9 mouse cellular contexts compared by ENCODE assay signal in genomic region chr16:10192679-10193506, GRCm38 (mm10). TPM values are rescaled to one million over a fixed set of nuclear protein-coding genes. Genes with fewer than 3 reads are reported as not detected.
DNase-seq lines count a peak whose midpoint lies in the region; TF ChIP-seq lines count a peak whose summit lies in the region.
"Had no signal": no experiment of that assay in that cellular context is flagged by ENCODE, and none has a peak within 500 bp of the region (broad histone marks: within the 10 kb centered on the region; RNA-seq: fewer than 3 reads in every experiment).

Atf7ip2 (plus strand) TSS chr16:10192712.

- intact Hi-C loops in gastrocnemius, postnatal 36 days (cut with DNase I), result no loop called here
- intact Hi-C loops in left cerebral cortex, adult 2 months (cut with DNase I), result no loop called here

- peak; percentile 84 to 87 for DNase-seq in adrenal gland, postnatal 4 days (ENCODE audit: low spot score in 2 of 2)
- peak; percentile 80 for DNase-seq in embryo, embryonic 11.5 days (ENCODE audit: low read depth, low spot score)
- peak; percentile 78 to 79 for DNase-seq in gastrocnemius, postnatal 36 days
- DNase-seq in induced T-regulatory cell, adult 2 months (ENCODE audit: low read depth), result peak; percentile 12
- peak; percentile 70 to 79 for DNase-seq in left cerebral cortex, adult 2 months (ENCODE audit: extremely low spot score in 1 of 2, low spot score in 2 of 2)
- DNase-seq in lung, postnatal 36 days, result peak; percentile 91
- DNase-seq in right cerebral cortex, adult 18-20 months, result peak; percentile 71
- DNase-seq in yolk sac, embryonic 10.5 days (ENCODE audit: low spot score), result peak; percentile 94

- H3K27ac ChIP-seq in left cerebral cortex, adult 2 months, result no peak within 1 kb of the TSS

- no peak for TF ChIP-seq CTCF in left cerebral cortex, adult 2 months (IDR thresholded peaks at IDR 0.05)

- peak within 1 kb of the TSS; percentile 51 for H3K4me3 ChIP-seq in left cerebral cortex, adult 2 months

RNA-seq across cellular contexts. Expression of gene Atf7ip2, which starts in this region (rescaled TPM):
- 1 to 10 TPM; 1.7 to 1.9 TPM for total RNA-seq in adrenal gland, postnatal 4 days (2021)
- total RNA-seq in gastrocnemius, postnatal 36 days (2021), result not detected
- total RNA-seq in left cerebral cortex, adult 2 months (2021), result not detected
- total RNA-seq: neutrophil, adult 5-6 weeks had no signal

Comparison
In these comparisons a context has a peak if more than half of its experiments do, and no peak if none do; other contexts are left out.
1. Peak in DNase-seq in gastrocnemius, postnatal 36 days; RNA of the gene not detected or under 1 TPM.
2. Peak in DNase-seq and H3K4me3 ChIP-seq in left cerebral cortex, adult 2 months; RNA of the gene not detected or under 1 TPM.
3. DNase-seq: peak in every context shown above with its lines; median percentile 94 in yolk sac, embryonic 10.5 days; 91 in lung, postnatal 36 days; 86 in adrenal gland, postnatal 4 days; 80 in embryo, embryonic 11.5 days; 78 in gastrocnemius, postnatal 36 days; 74 in left cerebral cortex, adult 2 months; 71 in right cerebral cortex, adult 18-20 months; 12 in induced T-regulatory cell, adult 2 months.